Mouse (Mus musculus): ENCODE measurements around the gene Ubap1.

- TF ChIP-seq CTCF (IDR thresholded peaks at IDR 0.05; ENCODE audit: low read depth, low read length) (no peak), TAL1 (conservative IDR thresholded peaks at IDR 0.05; ENCODE audit: low read depth, low read length) (no peak)
Measured at GRCm38 (mm10) chr4:41368198-41368597, 19.4 kb downstream of the Ubap1 start.
